Mouse (Mus musculus) heart, adult 2 months (tissue): ENCODE measurements around the gene Eid1.

Experiments used
- CTCF ChIP-seq: fragments of 200-600 bp; IDR thresholded peaks from 2 replicates; pipeline ENCODE4 v1.8.1; 2022; ENCODE audit warnings: antibody characterized with exemption, mild to moderate bottlenecking, moderate library complexity
- POLR2A ChIP-seq: fragments of 200-500 bp; IDR thresholded peaks from 2 replicates; pipeline ENCODE4 v1.6.1; 2011; ENCODE audit warnings: mild to moderate bottlenecking, low read depth, low read length, control low read depth; ENCODE audit not compliant: insufficient read depth

DNA sequence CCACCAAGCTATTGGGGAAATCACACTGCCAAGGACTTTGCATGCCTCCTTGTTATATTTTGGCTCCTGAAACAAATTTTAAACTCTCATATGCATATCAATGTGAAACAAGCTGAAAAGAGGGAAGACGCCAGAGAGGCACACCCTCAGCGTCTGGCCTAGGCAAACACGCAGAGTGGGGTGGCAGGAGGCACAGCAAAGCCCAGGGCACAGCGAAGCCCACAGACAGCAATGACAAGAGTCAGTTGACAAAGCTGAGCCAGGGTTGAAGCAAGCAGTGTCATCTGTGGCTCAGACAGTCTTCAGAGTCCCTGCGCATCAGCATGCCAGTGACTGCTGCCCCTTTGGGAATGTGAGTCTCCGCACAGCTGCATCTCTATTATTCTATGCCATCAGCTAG, 28.0 kb upstream of the Eid1 start:
- no peak for TF ChIP-seq CTCF
- no peak for TF ChIP-seq POLR2A
